Mouse (Mus musculus) kidney, adult 2 months (tissue): ENCODE measurements around the gene Lbp. TPM values are rescaled to one million over a fixed set of nuclear protein-coding genes. Genes with fewer than 3 reads are reported as not detected.

Source experiments
- DNase-seq: peaks from one replicate; pipeline ENCODE4 v3.0.0; 2021
- H3K27ac ChIP-seq: fragments of 200-500 bp; 2 replicates; pipeline ENCODE4 v1.5.1; 2012; ENCODE audit warnings: low read depth, low read length, control low read depth, inconsistent platforms; ENCODE audit not compliant: insufficient read depth
- H3K27me3 ChIP-seq: fragments of 200-500 bp; replicated peaks from 2 replicates; pipeline ENCODE4 v1.6.1; 2012; ENCODE audit warnings: mild to moderate bottlenecking, moderate library complexity, low read length, inconsistent platforms; ENCODE audit not compliant: control insufficient read depth, insufficient read depth
- H3K36me3 ChIP-seq: fragments of 200-500 bp; 2 replicates; pipeline ENCODE4 v1.6.1; 2012; ENCODE audit warnings: mild to moderate bottlenecking, moderate library complexity, low read length, inconsistent platforms; ENCODE audit not compliant: control insufficient read depth, insufficient read depth
- H3K4me1 ChIP-seq: fragments of 200-500 bp; 2 replicates; pipeline ENCODE4 v1.6.1; 2011; ENCODE audit warnings: low read length; ENCODE audit not compliant: control insufficient read depth, insufficient read depth
- H3K4me3 ChIP-seq: fragments of 200-500 bp; 2 replicates; pipeline ENCODE4 v1.5.1; 2011; ENCODE audit warnings: mild to moderate bottlenecking, low read depth, low read length, control low read depth; ENCODE audit not compliant: insufficient read depth
- CTCF ChIP-seq: fragments of 200-500 bp; conservative IDR thresholded peaks from 2 replicates; pipeline ENCODE4 v1.5.1; 2011; ENCODE audit warnings: low read depth, mild to moderate bottlenecking, control low read depth, low read length, moderate library complexity, mixed read lengths; ENCODE audit not compliant: insufficient read depth, insufficient read length
- POLR2A ChIP-seq: fragments of 200-500 bp; IDR thresholded peaks from one replicate; pipeline ENCODE4 v1.6.1; 2011; ENCODE audit warnings: low read depth, low read length, control low read depth
- WGBS: fragments of 180-500 bp; shearing (Covaris S2); methylation state at CpG from one replicate; pipeline ENCODE4 v1.1.7; 2018; 5-methylcytosine and 5-hydroxymethylcytosine counted together
- polyA plus RNA-seq: library from polyadenylated mRNA; depleted of rRNA; stranded (reverse); fragments of >200 nt; gene quantifications from 2 replicates; pipeline ENCODE4 v1.2.3, GENCODE M21; 2012

Lbp gene
- polyA plus RNA-seq, 1 experiment = 19.8 TPM

GRCm38 (mm10) chr2:158369474-158370172, 63.3 kb downstream of the Lbp start:
- H3K4me1 ChIP-seq = peaks cover 6% of the 10 kb centered on the region
- DNase-seq = no peak
- no peak overlapping the region for H3K4me3 ChIP-seq
- TF ChIP-seq POLR2A (no peak), CTCF (no peak)
- H3K27me3 ChIP-seq = no peaks in the 10 kb centered on the region
- no peaks in the 10 kb centered on the region for H3K36me3 ChIP-seq
- H3K27ac ChIP-seq = 0 out of 2 replicates have a peak overlapping the region, but pooled peaks have one; percentile 20
- WGBS = 78% methylated on average over 3 of the region's 3 CpGs

GRCm38 (mm10) chr2:158370173-158370550, 63.9 kb downstream of the Lbp start:
- H3K4me1 ChIP-seq = peaks cover 2% of the 10 kb centered on the region; the same call in 1 of the 2 replicates
- no peaks in the 10 kb centered on the region for H3K36me3 ChIP-seq
- peak; percentile 73 for DNase-seq
- no peaks in the 10 kb centered on the region for H3K27me3 ChIP-seq
- H3K27ac ChIP-seq = no peak overlapping the region
- TF ChIP-seq CTCF = no peak
- TF ChIP-seq POLR2A = no peak
- WGBS = 21% methylated on average over 5 of the region's 5 CpGs
- no peak overlapping the region for H3K4me3 ChIP-seq

DNA sequence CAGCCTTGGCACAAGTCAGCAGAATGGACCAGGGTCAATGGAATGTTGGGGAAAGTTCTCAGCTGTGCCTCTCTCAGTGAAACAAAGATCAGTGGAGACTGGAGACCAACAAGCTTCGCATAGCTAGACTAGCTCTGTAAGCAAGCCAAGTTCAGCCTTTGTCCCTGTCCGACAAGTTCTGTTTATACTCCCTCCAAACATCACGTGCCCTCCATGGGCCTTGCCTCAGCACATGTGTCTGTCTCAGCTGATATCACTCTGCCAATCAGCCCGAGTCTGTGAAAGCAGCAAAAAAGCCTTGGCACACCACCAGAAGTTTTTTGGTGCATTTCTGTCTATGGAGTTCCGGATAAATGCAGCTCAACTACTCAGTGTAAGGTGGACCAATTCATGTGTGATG, 66.8 kb downstream of the Lbp start:
- Histone ChIP-seq H3K36me3 (no peaks in the 10 kb centered on the region), H3K27me3 (no peaks in the 10 kb centered on the region), H3K27ac (peak overlapping the region; percentile 20; the same call in 1 of the 2 replicates), H3K4me3 (no peak overlapping the region), H3K4me1 (no peaks in the 10 kb centered on the region; the same call in 1 of the 2 replicates)
- TF ChIP-seq POLR2A = no peak
- TF ChIP-seq CTCF = no peak
- 32% methylated on average over 5 of the region's 5 CpGs for WGBS
- DNase-seq = peak; percentile 67

GRCm38 (mm10) chr2:158373516-158373915, 67.2 kb downstream of the Lbp start:
- H3K36me3 ChIP-seq = no peaks in the 10 kb centered on the region
- H3K4me1 ChIP-seq = no peaks in the 10 kb centered on the region; the same call in 1 of the 2 replicates
- no peak for DNase-seq
- TF ChIP-seq POLR2A (no peak), CTCF (no peak)
- WGBS = 52% methylated on average over 7 of the region's 7 CpGs
- H3K27me3 ChIP-seq = no peaks in the 10 kb centered on the region
- peak overlapping the region; percentile 20; the same call in 1 of the 2 replicates for H3K27ac ChIP-seq
- H3K4me3 ChIP-seq = no peak overlapping the region

DNA sequence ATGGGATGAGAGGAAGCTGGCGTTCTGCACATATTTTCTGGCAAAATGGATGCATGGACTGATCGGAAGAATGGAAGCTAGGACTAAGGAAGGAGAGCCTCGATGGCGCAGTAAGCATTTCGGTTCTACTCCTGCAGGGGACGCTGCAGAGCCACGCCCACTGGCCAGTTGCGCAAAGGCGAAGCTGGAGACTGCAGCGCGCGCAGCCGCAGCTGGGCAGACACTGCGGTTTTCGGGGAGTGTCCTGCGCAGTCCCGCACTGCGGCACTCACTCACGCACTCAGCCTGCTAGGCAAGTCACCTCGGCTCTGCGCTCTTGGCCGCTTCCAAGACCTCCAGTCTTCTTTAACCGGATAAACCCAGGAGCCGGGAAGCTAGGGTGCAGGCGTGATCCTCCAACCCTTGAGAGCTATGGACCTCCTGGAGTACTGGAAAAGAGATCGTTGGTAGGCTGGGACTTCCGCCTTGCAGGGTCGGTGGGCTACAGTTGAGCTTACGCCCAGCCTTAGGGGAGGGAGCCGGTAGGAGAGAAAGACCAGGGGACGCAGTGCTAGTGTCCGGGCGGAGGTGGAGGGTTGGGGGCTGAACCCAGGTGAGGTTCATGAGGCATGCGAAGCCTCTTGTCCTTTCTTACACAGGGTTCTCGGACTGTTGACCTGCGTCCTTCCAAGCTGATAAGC, 69.3 kb downstream of the Lbp start, which contains the start of gene Snhg11:
Gene Snhg11, plus strand, starts transcription at position 196 of the 680 bp plus-strand sequence.
- peak; percentile 32 for DNase-seq
- peaks cover 4% of the 10 kb centered on the region; the same call in 1 of the 2 replicates for H3K4me1 ChIP-seq
- peak within 1 kb of the TSS; percentile 58 for H3K4me3 ChIP-seq
- peak within 1 kb of the TSS; percentile 12; the same call in 1 of the 2 replicates for H3K27ac ChIP-seq
- WGBS = 4% methylated on average over 36 of the region's 36 CpGs
- H3K27me3 ChIP-seq = no peaks in the 10 kb centered on the region
- TF ChIP-seq POLR2A (no peak), CTCF (peak; percentile 67)
- no peaks in the 10 kb centered on the region for H3K36me3 ChIP-seq

GRCm38 (mm10) chr2:158376123-158376687, 69.9 kb downstream of the Lbp start:
- 45% methylated on average over 12 of the region's 12 CpGs for WGBS

More at GRCm38 (mm10) chr2:158376123-158376687, 69.9 kb downstream of the Lbp start:
- TF ChIP-seq CTCF = no peak
- TF ChIP-seq POLR2A = no peak
- Histone ChIP-seq H3K4me3 (peak overlapping the region; percentile 58), H3K27me3 (no peaks in the 10 kb centered on the region), H3K4me1 (peaks cover 4% of the 10 kb centered on the region; the same call in 1 of the 2 replicates), H3K27ac (no peak overlapping the region; the same call in 1 of the 2 replicates), H3K36me3 (no peaks in the 10 kb centered on the region)
- DNase-seq = no peak
